Mouse (Mus musculus): ENCODE data around the gene Rbm34. TPM values are rescaled to one million over a fixed set of nuclear protein-coding genes. Genes with fewer than 3 reads are reported as not detected.
A peak's percentile ranks its signal among the peaks of the same experiment; 100 is the strongest.
"Not testable (repeated sequence)": the region's sequence is repeated elsewhere in the genome, so short reads cannot be mapped to it uniquely, and the experiment has no call there.

Rbm34 gene
- polyA plus RNA-seq, 1 experiment: 2.3 TPM

DNA sequence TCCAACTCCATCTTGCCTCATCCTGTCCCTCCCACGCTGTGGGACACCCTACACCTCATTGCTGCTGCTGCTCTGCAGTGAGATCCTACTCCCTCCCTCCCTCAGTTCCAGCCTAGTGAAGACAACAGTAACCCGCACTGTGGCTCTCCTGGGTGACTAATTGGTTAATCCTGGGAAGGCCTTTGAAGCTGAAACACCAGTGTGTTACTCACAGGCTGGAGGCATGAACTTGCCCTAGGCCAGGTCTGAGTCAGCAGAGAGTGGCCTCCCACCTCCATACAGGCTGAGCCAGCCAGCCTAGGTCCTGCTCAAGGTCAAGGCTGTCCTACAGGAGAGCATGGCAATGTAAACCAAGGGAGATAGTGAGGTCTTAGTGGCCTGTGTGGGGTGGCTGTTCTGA lies 51.6 kb downstream of the Rbm34 start:
- no peak for DNase-seq (ENCODE audit: low read depth)

DNA sequence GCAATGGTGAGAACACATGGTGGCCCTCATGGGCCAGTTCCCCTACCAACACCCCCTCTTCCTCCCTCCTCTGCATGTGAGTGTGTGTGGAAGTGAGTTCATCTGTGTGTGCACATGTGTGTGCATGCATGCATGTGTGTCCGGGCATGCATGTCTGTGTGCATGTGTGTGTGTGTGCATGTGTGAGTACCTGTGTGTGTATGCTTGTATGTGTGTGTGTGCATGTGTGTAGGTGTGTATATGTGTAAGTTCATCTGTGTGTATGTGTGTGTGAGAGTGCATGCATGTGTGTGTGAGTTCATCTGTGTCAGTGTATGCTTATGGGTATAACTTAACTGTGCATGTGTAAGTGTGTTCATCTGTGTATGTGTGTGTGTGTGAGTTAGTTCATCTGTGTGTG lies 52.5 kb downstream of the Rbm34 start:
- DNase-seq (ENCODE audit: low read depth): no peak

DNA sequence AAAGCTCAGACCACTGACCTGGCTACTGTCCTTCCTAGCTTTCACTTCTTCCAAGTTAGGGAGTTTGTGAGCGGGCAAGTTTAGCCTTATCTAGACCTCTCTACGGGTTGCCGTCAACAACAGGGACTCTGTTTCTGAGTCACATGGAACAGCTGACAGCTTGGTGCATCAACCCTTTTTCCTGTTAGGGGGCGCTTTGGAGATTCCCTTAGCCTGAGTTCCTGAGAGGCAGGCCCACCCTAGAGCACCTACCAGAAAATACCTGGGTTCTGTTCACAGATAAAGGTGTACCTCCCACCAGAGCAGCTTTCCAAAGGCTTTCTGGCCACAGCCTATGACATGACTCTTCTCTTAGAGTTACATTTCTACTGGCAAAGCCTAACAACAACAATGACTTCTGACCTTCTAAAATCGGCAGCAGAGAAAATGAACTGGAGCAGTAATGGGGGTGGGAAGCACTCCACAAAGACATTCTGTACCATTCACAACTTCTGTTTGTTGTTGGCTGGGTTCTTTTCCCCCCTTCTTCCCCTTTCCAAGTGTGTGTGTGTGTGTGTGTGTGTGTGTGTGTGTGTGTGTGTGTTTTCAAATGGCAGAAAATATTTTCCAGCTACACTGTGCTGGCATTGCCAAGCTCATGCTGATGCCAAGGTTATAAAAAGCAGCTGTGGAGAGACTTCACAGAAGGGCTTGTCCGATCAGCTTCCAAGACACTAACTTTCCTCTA lies 53.5 kb downstream of the Rbm34 start:
- DNase-seq (ENCODE audit: low read depth): no peak

DNA sequence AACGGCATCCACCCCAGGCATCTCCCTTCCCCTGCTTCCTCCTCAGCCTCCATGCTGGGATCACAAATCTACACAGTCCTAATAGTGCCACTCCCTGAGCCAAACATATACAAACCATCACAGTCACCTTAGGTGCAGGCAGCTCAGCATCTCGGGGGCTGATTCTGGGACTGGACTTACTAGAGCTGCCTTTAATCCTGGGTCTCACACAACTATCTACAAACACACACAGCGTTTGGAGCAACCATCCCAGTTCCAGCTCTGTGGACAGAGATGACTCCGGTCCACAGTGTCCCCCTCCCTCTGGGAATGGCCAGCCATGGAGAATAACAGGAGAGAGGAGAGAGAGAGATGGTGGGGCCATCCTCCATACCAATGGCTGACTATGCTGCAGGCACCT lies 54.3 kb downstream of the Rbm34 start:
- DNase-seq (ENCODE audit: low read depth): no peak

DNA sequence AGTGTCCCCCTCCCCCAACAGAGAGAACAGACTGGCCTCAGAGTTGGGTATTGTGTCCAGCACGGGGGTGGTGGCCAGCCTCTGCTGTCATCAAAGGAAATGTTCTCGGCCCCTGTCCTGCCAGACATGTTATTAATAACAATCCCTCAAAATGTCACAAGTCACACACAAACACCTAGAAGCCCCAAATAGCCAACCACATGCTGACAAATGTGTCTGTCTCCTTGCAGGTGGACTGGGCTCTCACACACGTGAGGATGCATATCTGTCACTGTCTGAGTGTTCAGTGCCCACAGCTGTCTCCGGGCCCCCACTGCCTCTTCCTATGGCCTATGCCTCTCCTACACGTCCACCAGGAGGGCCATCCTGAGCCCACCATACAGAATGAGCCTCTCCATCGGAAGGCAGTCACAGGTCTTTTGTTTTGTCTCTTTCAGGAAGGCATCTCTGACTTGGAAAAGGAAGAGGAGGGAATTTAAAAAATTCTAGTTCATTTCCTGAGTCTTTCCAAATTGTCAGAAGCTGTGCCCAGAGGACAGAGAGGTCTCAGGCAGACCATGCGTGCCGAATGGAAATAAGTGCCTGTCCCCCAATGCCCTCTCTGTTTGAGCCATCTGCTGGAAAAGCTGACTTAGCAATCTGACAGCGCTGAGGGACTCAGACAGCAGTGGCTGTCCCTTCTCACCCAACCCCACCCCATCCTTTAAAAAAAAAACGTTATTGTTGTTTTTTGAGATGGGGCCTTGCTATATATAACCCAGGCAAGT lies 56.1 kb downstream of the Rbm34 start:
- DNase-seq (ENCODE audit: low read depth): no peak

DNA sequence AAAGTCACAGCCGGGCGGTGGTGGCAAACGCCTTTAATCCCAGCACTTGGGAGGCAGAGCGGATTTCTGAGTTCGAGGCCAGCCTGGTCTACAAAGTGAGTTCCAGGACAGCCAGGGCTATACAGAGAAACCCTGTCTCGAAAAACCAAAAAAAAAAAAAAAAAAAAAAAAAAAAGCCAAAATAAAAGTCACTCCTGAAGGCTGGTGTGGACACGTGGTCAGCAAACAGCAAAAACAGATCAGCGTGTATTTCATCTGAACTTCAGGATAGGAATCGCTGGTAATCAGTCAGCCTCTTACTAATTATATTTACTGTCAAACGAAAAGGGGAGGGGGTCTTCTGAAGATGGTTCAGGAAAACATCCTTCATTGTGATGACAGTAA lies 56.8 kb downstream of the Rbm34 start:
- DNase-seq (ENCODE audit: low read depth): not testable (repeated sequence)

DNA sequence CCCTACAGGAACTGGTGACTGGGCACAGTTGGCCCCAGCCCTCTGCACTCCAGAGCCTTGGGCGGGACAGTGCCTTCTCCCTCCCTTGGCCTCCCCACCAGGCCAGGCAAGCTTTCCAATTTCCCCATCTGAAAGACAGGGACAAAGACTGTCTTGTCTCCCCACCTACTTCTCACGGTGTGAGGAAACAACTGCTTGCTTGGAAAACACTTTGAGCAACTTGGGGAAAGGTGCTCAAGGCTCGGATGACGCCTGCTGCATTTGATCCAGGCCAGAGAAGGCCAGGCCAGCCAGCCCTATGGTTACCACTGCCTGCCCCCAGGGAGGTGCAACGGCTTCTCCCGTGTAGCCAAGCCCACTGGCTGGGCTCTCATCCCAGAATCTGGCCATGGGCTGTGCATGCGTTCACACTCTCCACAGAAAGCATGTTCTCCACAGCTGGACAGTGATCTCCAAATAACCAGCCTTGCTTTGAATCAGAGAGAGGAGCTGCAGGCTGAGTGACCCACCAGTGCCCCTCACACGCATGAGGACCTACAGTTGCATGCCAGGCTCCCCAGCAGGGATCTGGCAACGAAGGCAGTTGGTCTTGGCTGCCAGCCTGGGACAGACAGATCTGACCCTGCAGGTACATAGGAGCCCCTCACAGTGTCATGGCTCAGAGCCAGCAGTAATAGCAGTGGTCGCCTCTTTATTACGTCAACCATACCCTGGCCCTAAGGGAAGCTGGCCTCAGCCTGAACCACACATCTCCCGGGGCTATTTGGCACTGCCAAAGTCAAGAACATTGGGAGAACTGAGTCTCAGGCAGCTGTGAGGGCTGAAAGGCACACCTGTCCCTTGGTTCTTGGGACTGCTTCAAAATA lies 57.4 kb downstream of the Rbm34 start:
- peak; percentile 100 for DNase-seq (ENCODE audit: low read depth)

DNA sequence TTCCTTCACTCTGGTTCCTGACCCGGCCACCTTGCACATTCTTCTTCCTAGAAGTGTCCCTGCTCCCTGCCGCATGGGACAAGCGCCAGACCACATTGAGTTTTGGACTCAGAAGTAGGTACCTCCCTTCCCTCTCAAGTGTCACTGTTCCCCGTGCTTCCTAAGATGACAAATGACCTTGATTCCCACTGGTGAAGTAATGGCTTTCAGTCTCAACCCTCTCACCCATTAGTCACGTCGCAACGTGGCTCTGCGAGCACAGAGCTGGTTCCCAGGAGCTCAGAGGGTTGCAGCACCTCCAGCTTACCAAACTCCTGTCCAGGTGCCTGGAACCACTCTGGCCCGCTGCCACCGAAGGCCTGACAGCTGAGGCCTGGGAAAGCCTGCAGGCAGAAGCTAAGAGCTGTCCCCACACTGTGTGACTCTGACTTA lies 61.5 kb downstream of the Rbm34 start:
- no peak for DNase-seq (ENCODE audit: low read depth)

DNA sequence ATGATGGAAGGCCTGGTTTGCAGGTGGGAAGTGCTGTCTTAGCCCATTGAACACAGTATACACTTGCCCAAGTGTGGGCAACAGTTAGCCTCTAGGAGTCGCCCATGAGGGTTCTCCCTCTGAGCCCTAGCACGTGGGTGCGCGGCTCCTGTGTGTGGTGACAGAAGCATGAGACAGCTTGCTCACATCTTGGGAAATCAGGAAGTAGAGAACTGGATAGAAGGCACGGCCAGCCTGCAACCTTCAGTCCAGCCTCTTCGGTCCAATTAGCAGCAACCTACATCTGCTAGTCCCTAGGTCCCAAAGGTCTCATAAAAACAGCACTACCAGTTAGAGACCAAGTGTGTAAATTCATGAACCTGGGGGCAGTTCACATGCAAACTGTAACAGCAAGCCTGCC lies 62.1 kb downstream of the Rbm34 start:
- DNase-seq (ENCODE audit: low read depth): no peak

DNA sequence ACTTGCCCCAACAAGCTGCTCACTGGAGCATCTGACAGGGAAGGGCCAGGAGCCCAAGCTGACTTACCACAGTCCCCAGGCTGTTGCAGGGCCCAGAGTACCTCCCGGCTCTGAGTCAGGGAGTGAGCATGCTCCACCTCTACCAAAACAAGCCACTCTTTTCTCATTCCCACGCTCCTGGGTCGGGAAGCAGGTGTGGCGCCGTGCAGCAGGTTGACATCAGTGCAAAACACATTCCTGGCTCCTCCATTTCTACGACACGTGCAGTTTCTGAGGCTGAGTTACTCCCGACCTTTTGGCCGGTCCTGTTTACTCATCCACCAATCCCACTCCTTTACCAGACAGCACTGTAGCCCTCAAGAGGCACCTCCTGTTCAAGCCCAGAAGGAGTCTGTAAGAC lies 62.9 kb downstream of the Rbm34 start:
- no peak for DNase-seq (ENCODE audit: low read depth)

DNA sequence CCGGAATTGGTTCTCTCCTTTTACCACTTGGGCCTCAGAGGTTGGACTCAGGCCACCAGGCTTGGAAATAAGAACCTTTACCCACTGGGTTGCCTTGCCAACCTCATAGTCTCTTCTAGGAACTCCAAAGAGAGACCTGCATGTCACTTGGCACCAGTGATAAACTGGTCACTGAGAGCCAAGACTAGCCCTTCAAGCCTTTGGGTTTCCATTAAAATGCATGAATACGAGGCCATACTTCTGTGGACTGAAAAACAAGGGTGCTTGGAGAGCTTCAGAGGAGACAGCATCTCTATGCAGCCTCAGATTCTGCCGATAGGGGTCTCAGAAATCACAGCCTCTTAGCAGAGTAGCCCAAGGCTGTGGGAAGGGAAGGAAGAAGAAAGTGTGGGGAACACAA lies 63.5 kb downstream of the Rbm34 start:
- DNase-seq (ENCODE audit: low read depth): no peak

DNA sequence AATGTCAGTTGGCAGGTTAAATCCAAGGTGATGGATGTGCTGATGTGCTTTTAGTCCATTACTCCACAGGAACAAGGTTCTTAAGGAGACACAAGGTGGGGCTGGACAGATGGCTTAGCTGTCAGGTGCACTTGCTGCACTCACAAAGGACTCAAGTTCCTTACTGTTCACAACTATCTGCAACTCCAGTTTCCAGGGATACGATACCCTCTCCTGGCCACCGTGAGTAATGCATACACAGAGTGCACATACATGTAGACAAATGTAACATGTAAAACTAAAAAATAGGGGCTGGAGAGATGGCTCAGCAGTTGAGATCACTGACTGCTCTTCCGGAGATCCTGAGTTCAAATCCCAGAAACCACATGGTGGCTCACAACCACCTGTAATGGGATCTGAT lies 65.5 kb downstream of the Rbm34 start:
- DNase-seq (ENCODE audit: low read depth): no peak

DNA sequence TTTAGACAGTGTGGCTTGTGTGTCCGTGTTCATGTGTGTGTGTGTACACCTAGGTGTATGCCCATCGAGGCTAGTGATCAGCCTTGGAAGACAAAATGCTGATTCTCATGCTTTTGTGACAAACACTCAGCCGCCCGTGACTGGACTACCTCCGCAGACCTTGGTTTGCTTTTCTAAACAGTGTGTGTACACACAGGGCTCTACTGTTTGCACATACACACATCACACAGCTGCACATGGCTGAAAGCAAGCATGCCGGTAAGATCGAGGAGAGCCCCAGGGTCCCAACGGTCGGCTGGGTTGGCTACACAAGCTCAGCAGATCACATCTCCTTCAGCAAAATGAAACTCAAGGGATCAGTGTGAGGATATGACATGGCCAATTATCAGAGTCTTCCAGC lies 66.9 kb downstream of the Rbm34 start:
- DNase-seq (ENCODE audit: low read depth): no peak

DNA sequence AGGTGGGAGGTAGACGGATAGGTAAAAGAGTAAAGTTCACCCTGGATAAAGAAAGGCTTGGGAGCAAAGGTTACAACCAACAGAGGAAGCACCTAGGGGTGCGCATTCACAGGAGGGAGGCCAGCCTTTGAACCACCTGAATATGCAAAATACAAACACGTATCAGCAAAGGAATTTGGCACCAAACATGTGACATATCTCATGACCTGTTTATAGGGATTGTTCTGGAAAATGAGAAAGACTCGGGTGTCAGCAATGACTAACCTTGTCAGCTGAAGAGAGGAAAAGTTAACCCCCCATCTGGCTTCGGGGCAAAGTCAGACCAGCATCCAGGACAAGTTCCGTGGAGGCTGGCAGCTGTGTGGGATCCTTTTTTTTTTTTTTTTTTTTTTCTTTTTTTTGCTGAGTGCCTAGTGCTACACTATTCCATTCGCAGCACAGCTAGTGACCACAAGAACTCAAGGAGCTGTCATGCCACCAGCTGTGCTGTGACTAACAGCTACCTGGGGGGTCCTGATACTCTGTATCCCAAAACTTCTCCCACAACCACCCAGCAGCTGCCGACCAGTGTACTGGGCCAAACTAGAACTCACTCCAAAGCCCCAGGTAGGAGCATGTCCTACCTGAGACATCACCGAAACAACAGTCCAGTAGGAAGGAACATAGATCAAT lies 67.5 kb downstream of the Rbm34 start:
- no peak for DNase-seq (ENCODE audit: low read depth)

DNA sequence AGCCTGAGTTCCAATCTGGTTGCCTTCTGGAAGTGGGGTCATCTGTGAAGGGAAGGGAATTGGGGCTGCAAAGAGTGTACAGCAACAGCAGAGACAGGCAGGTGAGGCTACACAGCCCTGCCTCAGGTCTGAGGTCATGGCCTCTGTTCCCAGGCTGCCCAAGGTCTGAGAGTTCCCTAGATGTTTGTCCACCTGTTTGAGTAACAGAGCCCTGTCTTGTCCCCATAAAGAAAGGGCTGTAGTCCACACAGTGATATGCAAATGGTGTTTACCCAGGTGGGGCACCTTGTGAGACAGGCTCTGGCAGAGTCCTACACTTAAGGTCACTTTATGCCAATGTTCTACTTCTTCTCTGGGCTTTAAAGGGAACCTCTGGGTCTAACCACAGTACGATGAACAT lies 69.3 kb downstream of the Rbm34 start:
- DNase-seq (ENCODE audit: low read depth): no peak

DNA sequence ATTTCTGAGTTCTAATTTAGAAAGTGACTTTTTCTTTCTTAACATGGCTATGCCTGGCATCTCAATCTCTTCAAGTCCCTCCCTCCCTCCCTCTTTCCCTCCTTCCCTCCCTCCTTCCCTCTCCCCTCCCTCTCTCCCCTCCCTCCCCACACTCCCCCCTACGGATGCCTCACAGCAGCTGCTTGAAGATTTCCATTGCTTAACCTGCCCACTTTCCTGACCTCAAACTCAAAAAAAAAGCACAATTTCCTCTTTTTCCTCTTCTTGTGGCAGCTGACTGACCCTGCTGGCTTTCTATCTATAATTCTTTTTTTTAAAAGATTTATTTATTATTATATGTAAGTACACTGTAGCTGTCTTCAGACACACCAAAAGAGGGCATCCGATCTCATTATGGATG lies 69.8 kb downstream of the Rbm34 start:
- DNase-seq (ENCODE audit: low read depth): no peak

Other genes starting within 250 kb of the Rbm34 start
- 71.1 and 139 TPM in 2 replicates for gene Tomm20, start 25.2 kb downstream of the Rbm34 start, polyA plus RNA-seq (2012; rRNA removed)
- 31.5 and 32.4 TPM in 2 replicates for gene Pard3, start 92.8 kb upstream of the Rbm34 start, polyA plus RNA-seq (2012; rRNA removed)